Mouse (Mus musculus) liver, adult (tissue): ENCODE data around the gene Fibcd1.

ENCODE experiments used
- GATA4 ChIP-seq: IDR thresholded peaks from 2 replicates; pipeline ENCODE4 v1.6.1; 2014; ENCODE audit warnings: mild to moderate bottlenecking, low read length; ENCODE audit not compliant: insufficient replicate concordance

The Fibcd1 gene

GRCm38 (mm10) chr2:31867773-31868537 lies 22.1 kb upstream of the Fibcd1 start:
- no peak for TF ChIP-seq GATA4

DNA sequence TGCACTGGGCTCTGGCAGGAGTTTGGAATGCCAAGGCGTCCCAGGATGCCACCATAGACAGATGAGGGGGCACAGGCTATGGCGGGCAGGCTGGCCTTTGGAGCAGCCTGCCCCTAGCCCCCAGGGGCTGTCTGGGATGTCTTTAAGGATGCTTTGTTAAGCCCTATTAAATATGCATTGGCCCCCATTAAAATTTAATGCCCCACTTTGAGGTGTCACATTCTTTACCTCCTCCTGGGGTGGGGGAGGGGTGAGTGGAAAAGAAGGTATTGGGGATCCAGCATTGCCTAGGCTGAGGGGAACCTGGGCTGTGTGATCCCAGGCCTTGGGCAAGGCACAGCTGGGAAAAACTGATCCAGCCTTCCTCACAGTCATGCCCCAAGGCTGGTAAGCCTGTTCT lies 20.0 kb upstream of the Fibcd1 start:
- TF ChIP-seq GATA4, result no peak

GRCm38 (mm10) chr2:31865322-31865721 lies 19.5 kb upstream of the Fibcd1 start:
- no peak for TF ChIP-seq GATA4

DNA sequence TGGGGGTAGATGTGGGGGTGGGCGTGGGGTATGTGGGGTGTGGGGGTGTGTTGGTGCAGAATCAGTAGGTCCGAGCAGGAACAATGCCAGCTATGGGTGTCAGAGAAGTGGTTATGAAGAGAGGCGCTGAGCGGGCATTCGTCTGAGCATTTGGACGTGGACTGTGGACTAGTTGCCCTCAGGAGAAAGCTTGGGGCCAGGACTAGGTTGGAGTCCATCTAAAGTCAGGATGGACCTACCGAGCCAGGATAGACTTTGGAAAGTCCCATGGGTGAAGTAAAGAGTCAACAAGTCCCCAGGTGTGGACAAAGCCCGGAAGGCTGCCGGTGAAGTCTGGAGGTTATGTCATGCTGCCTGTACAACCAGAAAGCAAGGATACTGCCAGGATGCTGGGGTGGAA lies 19.1 kb upstream of the Fibcd1 start:
- TF ChIP-seq GATA4, result no peak

- TF ChIP-seq GATA4, result no peak
These were observed 18.0 kb upstream of the Fibcd1 start for GRCm38 (mm10) chr2:31863766-31864165.

DNA sequence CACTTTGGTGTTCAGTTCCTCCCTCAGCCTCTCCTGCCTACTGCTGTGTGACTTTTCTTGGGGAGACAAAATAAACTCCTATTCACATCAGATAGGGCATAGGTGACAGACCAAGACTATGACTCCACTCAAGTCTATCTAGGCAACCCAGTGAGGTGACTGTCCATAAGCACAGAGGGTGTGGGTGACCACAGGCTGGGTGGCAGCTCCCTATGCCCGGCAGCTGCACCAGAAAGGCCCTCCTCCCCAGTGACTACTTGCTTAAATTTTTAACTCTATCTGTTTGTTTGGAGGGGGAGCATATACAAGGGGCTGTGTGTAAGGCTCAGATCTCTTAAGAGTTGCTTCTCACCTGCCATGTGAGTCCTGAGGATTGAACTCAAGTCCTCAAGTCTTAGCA lies 17.1 kb upstream of the Fibcd1 start:
- no peak for TF ChIP-seq GATA4

DNA sequence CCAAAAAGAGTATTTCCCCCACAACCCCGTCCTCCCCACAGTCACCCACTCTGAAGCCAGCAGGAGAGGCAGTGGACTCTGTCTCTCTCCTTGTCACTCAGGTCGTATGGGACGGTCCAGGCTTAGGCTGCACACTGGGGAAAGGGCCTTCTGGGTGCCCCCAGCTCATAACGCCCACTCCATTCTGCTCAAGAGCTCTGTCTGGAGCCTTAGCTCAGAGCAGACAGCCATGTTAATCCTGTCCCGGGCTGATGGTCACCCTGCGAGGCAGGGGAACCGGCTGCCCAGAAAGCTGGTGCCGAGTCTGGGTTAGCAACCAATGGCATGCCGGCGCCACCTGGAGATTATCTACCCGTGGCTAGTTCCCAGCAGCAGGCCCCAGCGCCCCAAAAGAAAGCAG lies 12.7 kb upstream of the Fibcd1 start:
- TF ChIP-seq GATA4, result no peak

DNA sequence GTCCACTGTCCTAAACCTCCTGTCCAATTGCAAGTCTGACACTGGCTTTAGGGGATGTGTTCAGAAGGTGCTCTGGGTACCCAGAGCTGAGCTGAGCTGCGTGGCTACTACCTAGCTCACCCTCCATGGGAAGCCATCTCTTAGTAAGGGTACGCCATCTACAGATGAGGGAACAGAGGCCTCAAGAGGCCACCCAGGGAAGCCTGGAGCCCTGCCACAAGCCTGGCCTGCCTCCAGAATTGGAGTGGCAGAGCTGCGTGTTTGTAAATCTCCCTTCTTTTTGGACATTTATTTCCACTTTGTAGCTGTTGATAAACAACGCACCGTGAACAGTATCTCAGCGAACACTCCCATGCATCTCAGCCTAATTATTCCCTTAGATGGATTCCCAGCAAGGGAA lies 11.4 kb upstream of the Fibcd1 start:
- TF ChIP-seq GATA4, result no peak

DNA sequence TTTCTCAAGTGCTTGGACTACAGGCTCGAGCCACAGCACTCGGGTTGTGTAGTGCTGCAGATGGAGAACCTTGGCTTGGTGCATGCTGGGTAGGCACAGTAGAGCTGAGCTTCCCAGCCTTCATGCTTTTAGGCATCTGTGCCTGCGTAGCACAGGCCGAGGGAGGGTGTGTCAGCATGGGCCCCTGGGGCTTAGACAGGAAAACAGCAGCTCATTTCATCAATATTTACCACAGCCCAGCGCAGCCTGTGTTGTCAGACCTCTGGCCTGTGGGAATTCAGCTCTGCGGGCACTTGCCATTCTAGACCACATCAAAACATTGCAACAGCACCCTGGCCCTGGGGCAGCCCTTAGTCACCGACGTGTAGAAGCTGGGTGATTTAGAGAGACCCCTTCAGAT lies 10.2 kb upstream of the Fibcd1 start:
- no peak for TF ChIP-seq GATA4

DNA sequence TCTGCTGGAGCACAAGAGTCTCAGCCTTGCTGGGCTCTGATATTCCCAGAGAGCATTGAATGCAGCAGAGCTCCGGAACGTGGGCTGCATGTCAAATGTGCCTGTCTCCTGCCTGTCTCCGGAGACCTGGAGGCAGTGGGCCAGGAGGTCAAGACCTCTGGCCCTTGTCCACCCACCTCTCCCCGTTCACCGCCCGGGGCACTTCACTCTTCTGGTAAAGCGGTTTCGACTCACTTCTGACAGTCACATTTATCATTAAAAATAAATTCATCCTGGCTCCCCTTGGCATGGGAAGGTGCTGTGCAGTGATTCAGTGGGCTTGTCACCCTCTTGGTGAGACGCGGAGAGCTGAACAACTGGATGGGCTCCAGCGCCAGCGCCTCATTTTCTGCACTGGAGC lies 4.3 kb upstream of the Fibcd1 start:
- no peak for TF ChIP-seq GATA4

GRCm38 (mm10) chr2:31847908-31848307 lies 2.1 kb upstream of the Fibcd1 start:
- TF ChIP-seq GATA4, result no peak

- TF ChIP-seq GATA4, result no peak
These were observed 1.2 kb upstream of the Fibcd1 start for GRCm38 (mm10) chr2:31846692-31847660.

DNA sequence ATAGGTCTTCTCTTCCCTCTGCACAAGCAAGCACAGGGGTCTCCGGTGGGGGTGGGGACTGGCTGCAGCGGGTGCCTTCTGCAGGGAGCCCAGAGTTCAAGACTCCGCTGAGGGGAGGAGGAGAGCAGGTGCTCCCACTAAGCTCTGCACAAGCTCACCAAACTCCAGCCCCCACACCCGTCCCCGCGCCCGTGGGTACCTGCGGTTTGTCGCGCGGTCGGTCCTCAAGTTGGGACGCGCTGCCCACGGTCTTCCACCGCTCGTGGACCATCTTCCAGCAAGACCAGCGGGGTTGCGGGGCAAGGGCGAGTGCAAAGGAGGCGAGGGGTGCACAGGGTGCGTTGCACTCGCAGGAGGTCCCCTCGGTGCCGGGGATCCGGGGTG lies 301 bp downstream of the Fibcd1 start:
- no peak for TF ChIP-seq GATA4

GRCm38 (mm10) chr2:31844729-31845136 lies 1.1 kb downstream of the Fibcd1 start:
- TF ChIP-seq GATA4, result no peak

DNA sequence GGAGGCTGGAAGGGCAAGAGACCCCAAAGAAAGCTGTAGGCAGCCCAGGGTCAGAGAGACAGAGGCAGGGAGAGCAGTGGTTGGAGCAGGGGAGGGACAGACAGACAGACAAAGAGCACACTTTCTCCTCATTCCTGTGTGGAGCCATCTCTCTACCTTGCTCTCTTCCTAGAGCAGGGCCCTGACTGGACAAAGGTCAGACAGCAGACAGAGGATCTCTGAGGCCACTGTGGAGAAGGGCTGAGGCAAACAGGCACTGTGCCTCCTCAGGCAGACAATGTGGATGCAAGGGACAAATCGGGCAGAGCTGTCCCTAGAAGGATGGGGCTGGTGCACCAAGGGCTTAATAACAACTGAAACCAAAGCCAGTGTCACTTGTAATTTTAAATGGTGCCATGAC lies 6.9 kb downstream of the Fibcd1 start:
- TF ChIP-seq GATA4, result no peak

- TF ChIP-seq GATA4, result no peak
These were observed 8.8 kb downstream of the Fibcd1 start for GRCm38 (mm10) chr2:31836985-31837384.

DNA sequence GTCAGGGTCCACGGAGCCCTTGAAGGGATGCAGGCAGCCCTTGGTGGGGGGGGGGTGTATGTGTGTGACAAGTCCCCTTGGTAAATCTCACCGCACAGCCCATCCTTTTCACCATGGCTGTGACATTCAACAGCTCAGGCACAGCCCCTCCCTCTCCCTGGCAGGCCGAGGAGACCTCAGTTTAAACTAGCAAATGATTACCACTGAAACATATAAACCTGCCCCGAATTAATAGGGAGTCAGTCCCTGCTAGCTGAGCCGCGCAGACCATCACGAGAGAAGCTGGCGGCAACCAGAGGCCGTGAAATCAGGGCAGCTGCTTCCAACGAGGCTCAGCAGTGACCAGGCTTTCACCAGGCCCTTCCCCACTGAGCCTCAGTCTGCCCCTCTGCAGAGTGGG lies 9.7 kb downstream of the Fibcd1 start:
- TF ChIP-seq GATA4, result no peak

GRCm38 (mm10) chr2:31828311-31828825 lies 17.4 kb downstream of the Fibcd1 start:
- TF ChIP-seq GATA4, result no peak
